Mouse (Mus musculus): ENCODE measurements around the gene Sh3bp2. TPM values are rescaled to one million over a fixed set of nuclear protein-coding genes. Genes with fewer than 3 reads are reported as not detected.

Sh3bp2 gene
- polyA plus RNA-seq, 1 experiment from 2014 or later = 6.2 TPM

GRCm38 (mm10) chr5:34549483-34550221, 24.0 kb downstream of the Sh3bp2 start:
- Histone ChIP-seq H3K4me3 (replicated peaks; ENCODE audit: low read depth, low read length) (peak overlapping the region; percentile 72), H3K4me1 (replicated peaks; ENCODE audit: insufficient read depth, low read length) (peaks cover 4% of the 10 kb centered on the region; the same call in 1 of the 2 replicates), H3K27ac (peak overlapping the region; percentile 39; the same call in 1 of the 2 replicates), H3K36me3 (ENCODE audit: insufficient read depth, low read length) (peaks cover 11% of the 10 kb centered on the region), H3K9me3 (replicated peaks; ENCODE audit: low read length) (no peaks in the 10 kb centered on the region), H3K27me3 (ENCODE audit: insufficient read depth, low read length) (no peaks in the 10 kb centered on the region), H3K4me2 (ENCODE audit: low read length) (peak overlapping the region; percentile 82), H3K9ac (ENCODE audit: low read depth, low read length) (peak overlapping the region; percentile 79)
- no peak for TF ChIP-seq CTCF (IDR thresholded peaks at IDR 0.05; ENCODE audit: low read depth)
- peak; percentile 67 for ATAC-seq (replicated peaks; ENCODE audit: low FRiP score, low read depth)
- under 1% methylated on average over 47 of the region's 49 CpGs for WGBS
- DNase-seq (ENCODE audit: low spot score) = peak; percentile 72

GRCm38 (mm10) chr5:34550251-34550650, 24.6 kb downstream of the Sh3bp2 start:
- Histone ChIP-seq H3K4me2 (ENCODE audit: low read length) (peak overlapping the region; percentile 82), H3K27me3 (ENCODE audit: insufficient read depth, low read length) (no peaks in the 10 kb centered on the region), H3K4me3 (replicated peaks; ENCODE audit: low read depth, low read length) (peak overlapping the region; percentile 72), H3K9ac (ENCODE audit: low read depth, low read length) (peak overlapping the region; percentile 79; the same call in 1 of the 2 replicates), H3K27ac (no peak overlapping the region), H3K4me1 (replicated peaks; ENCODE audit: insufficient read depth, low read length) (peaks cover 4% of the 10 kb centered on the region; the same call in 1 of the 2 replicates), H3K36me3 (ENCODE audit: insufficient read depth, low read length) (peaks cover 15% of the 10 kb centered on the region), H3K9me3 (replicated peaks; ENCODE audit: low read length) (no peaks in the 10 kb centered on the region)
- DNase-seq (ENCODE audit: low spot score) (no peak), ATAC-seq (replicated peaks; ENCODE audit: low FRiP score, low read depth) (no peak)
- WGBS = 10% methylated on average over 6 of the region's 6 CpGs
- TF ChIP-seq CTCF (IDR thresholded peaks at IDR 0.05; ENCODE audit: low read depth) = no peak

GRCm38 (mm10) chr5:34551821-34552220, 26.2 kb downstream of the Sh3bp2 start:
- 93% methylated on average over 4 of the region's 4 CpGs for WGBS
- H3K4me3 ChIP-seq (replicated peaks; ENCODE audit: low read depth, low read length) = no peak overlapping the region
- H3K27ac ChIP-seq = no peak overlapping the region
- peaks cover 4% of the 10 kb centered on the region; the same call in 1 of the 2 replicates for H3K4me1 ChIP-seq (replicated peaks; ENCODE audit: insufficient read depth, low read length)
- no peak for ATAC-seq (replicated peaks; ENCODE audit: low FRiP score, low read depth)
- TF ChIP-seq CTCF (IDR thresholded peaks at IDR 0.05; ENCODE audit: low read depth) = no peak
- H3K36me3 ChIP-seq (ENCODE audit: insufficient read depth, low read length) = peaks cover 27% of the 10 kb centered on the region
- no peaks in the 10 kb centered on the region for H3K9me3 ChIP-seq (replicated peaks; ENCODE audit: low read length)
- no peaks in the 10 kb centered on the region for H3K27me3 ChIP-seq (ENCODE audit: insufficient read depth, low read length)
- no peak for DNase-seq (ENCODE audit: low spot score)
- H3K9ac ChIP-seq (ENCODE audit: low read depth, low read length) = no peak overlapping the region
- H3K4me2 ChIP-seq (ENCODE audit: low read length) = no peak overlapping the region

- ATAC-seq (replicated peaks; ENCODE audit: low FRiP score, low read depth) = no peak
- TF ChIP-seq CTCF (IDR thresholded peaks at IDR 0.05; ENCODE audit: low read depth) = no peak
- no peak for DNase-seq (ENCODE audit: low spot score)
- no peak overlapping the region for H3K4me2 ChIP-seq (ENCODE audit: low read length)
- H3K27me3 ChIP-seq (ENCODE audit: insufficient read depth, low read length) = no peaks in the 10 kb centered on the region
- no peak overlapping the region for H3K9ac ChIP-seq (ENCODE audit: low read depth, low read length)
- peaks cover 6% of the 10 kb centered on the region; the same call in 1 of the 2 replicates for H3K4me1 ChIP-seq (replicated peaks; ENCODE audit: insufficient read depth, low read length)
- peaks cover 22% of the 10 kb centered on the region for H3K36me3 ChIP-seq (ENCODE audit: insufficient read depth, low read length)
- 91% methylated on average over 1 of the region's 1 CpGs for WGBS
- H3K27ac ChIP-seq = no peak overlapping the region
- H3K9me3 ChIP-seq (replicated peaks; ENCODE audit: low read length) = no peaks in the 10 kb centered on the region
- H3K4me3 ChIP-seq (replicated peaks; ENCODE audit: low read depth, low read length) = no peak overlapping the region
Measured at GRCm38 (mm10) chr5:34563854-34564253, 38.2 kb downstream of the Sh3bp2 start.

GRCm38 (mm10) chr5:34564291-34564690, 38.7 kb downstream of the Sh3bp2 start:
- DNase-seq (ENCODE audit: low spot score) = no peak
- peaks cover 18% of the 10 kb centered on the region for H3K36me3 ChIP-seq (ENCODE audit: insufficient read depth, low read length)
- no peaks in the 10 kb centered on the region for H3K27me3 ChIP-seq (ENCODE audit: insufficient read depth, low read length)
- no peak overlapping the region for H3K4me2 ChIP-seq (ENCODE audit: low read length)
- no peak overlapping the region for H3K9ac ChIP-seq (ENCODE audit: low read depth, low read length)
- no peaks in the 10 kb centered on the region for H3K9me3 ChIP-seq (replicated peaks; ENCODE audit: low read length)
- H3K4me1 ChIP-seq (replicated peaks; ENCODE audit: insufficient read depth, low read length) = peaks cover 6% of the 10 kb centered on the region; the same call in 1 of the 2 replicates
- no peak overlapping the region for H3K27ac ChIP-seq
- no peak overlapping the region for H3K4me3 ChIP-seq (replicated peaks; ENCODE audit: low read depth, low read length)
- ATAC-seq (replicated peaks; ENCODE audit: low FRiP score, low read depth) = no peak
- WGBS = 92% methylated on average over 4 of the region's 4 CpGs
- no peak for TF ChIP-seq CTCF (IDR thresholded peaks at IDR 0.05; ENCODE audit: low read depth)

- TF ChIP-seq CTCF (IDR thresholded peaks at IDR 0.05; ENCODE audit: low read depth) = no peak
- H3K4me3 ChIP-seq (replicated peaks; ENCODE audit: low read depth, low read length) = no peak overlapping the region
- peaks cover 6% of the 10 kb centered on the region; the same call in 1 of the 2 replicates for H3K4me1 ChIP-seq (replicated peaks; ENCODE audit: insufficient read depth, low read length)
- H3K4me2 ChIP-seq (ENCODE audit: low read length) = no peak overlapping the region
- 52% methylated on average over 7 of the region's 7 CpGs for WGBS
- ATAC-seq (replicated peaks; ENCODE audit: low FRiP score, low read depth) (no peak; the same call in 1 of the 2 replicates), DNase-seq (ENCODE audit: low spot score) (peak; percentile 44)
- peaks cover 10% of the 10 kb centered on the region for H3K36me3 ChIP-seq (ENCODE audit: insufficient read depth, low read length)
- peak overlapping the region; percentile 70 for H3K27ac ChIP-seq
- H3K9me3 ChIP-seq (replicated peaks; ENCODE audit: low read length) = no peaks in the 10 kb centered on the region
- H3K9ac ChIP-seq (ENCODE audit: low read depth, low read length) = no peak overlapping the region
- H3K27me3 ChIP-seq (ENCODE audit: insufficient read depth, low read length) = no peaks in the 10 kb centered on the region
Measured at GRCm38 (mm10) chr5:34565545-34566283, 40.1 kb downstream of the Sh3bp2 start.
